Mouse (Mus musculus) embryonic fibroblast, embryonic 13.5 days (primary cell): ENCODE results near the gene Stat3. TPM values are rescaled to one million over a fixed set of nuclear protein-coding genes. Genes with fewer than 3 reads are reported as not detected.

ENCODE experiments used
- H3K27ac ChIP-seq: 2 replicates; pipeline ENCODE4 v1.5.1; 2012; ENCODE audit warnings: low read length, control low read depth, inconsistent platforms; ENCODE audit not compliant: insufficient read depth
- H3K4me1 ChIP-seq: 2 replicates; pipeline ENCODE4 v1.6.1; 2011; ENCODE audit warnings: low read length; ENCODE audit not compliant: control insufficient read depth, insufficient read depth
- H3K4me3 ChIP-seq: 2 replicates; pipeline ENCODE4 v1.5.1; 2011; ENCODE audit warnings: mild to moderate bottlenecking, control low read depth, low read length; ENCODE audit not compliant: insufficient read depth
- CTCF ChIP-seq: IDR thresholded peaks from 2 replicates; pipeline ENCODE4 v1.5.1; 2011; ENCODE audit warnings: mild to moderate bottlenecking, control low read depth, low read length, moderate library complexity, borderline replicate concordance; ENCODE audit not compliant: insufficient read depth
- POLR2A ChIP-seq: IDR thresholded peaks from 2 replicates; pipeline ENCODE4 v1.6.1; 2011; ENCODE audit warnings: low read depth, mild to moderate bottlenecking, control low read depth, low read length, moderate library complexity
- polyA plus RNA-seq: library from polyadenylated mRNA; stranded (reverse); fragments of >200 nt; gene quantifications from 2 replicates; pipeline ENCODE4 v1.2.4, GENCODE M21; 2011; ENCODE audit warnings: low read depth; ENCODE audit not compliant: missing spikeins, insufficient read length

The Stat3 gene
- polyA plus RNA-seq, 1 experiment = 158 TPM

- Histone ChIP-seq H3K4me1 (no peaks in the 10 kb centered on the region), H3K4me3 (no peak overlapping the region), H3K27ac (no peak overlapping the region)
- TF ChIP-seq CTCF (no peak), POLR2A (no peak)
Measured at GRCm38 (mm10) chr11:100883640-100884039, 55.7 kb downstream of the Stat3 start.

DNA sequence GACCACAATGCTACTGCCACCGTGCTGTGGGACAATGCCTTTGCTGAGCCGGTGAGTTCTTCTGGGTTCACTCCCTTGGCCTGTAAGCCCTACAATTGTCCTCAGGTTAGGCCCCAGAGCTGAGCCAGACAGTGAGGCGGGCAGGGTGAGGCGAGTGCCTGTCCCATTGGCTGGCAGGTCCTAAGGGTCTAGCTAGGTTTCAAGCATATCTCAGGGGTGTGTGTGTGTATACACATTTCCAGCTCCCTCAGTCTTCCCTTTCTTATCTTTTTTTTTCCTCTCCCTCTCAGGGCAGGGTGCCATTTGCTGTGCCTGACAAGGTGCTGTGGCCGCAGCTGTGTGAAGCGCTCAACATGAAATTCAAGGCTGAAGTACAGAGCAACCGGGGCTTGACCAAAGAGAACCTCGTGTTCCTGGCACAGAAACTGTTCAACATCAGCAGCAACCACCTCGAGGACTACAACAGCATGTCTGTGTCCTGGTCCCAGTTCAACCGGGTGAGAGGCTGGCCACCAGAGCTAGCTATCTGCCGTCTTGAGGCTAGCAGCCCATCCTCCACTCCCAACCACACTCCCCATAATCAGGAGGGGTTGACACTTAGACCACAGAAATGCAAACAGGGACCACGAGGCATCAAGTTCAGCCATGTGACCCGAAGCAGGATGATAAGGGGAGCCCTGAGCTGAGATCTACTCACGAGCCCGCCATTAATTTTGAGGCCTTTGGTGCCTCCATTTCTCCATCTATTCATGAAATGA lies 59.8 kb downstream of the Stat3 start:
- Histone ChIP-seq H3K4me1 (no peaks in the 10 kb centered on the region), H3K4me3 (no peak overlapping the region), H3K27ac (no peak overlapping the region)
- no peak for TF ChIP-seq POLR2A
- TF ChIP-seq CTCF = no peak

- Histone ChIP-seq H3K4me1 (no peaks in the 10 kb centered on the region), H3K4me3 (no peak overlapping the region), H3K27ac (no peak overlapping the region)
- TF ChIP-seq CTCF = no peak
- TF ChIP-seq POLR2A = no peak
Measured at GRCm38 (mm10) chr11:100875761-100876160, 63.6 kb downstream of the Stat3 start.

- Histone ChIP-seq H3K4me1 (no peaks in the 10 kb centered on the region), H3K27ac (no peak overlapping the region), H3K4me3 (no peak overlapping the region)
- TF ChIP-seq POLR2A = no peak
- no peak for TF ChIP-seq CTCF
Measured at GRCm38 (mm10) chr11:100870968-100871350, 68.4 kb downstream of the Stat3 start.

GRCm38 (mm10) chr11:100870256-100870967 lies 68.9 kb downstream of the Stat3 start:
- H3K27ac ChIP-seq = no peak overlapping the region
- no peak for TF ChIP-seq CTCF
- no peak for TF ChIP-seq POLR2A
- no peak overlapping the region for H3K4me3 ChIP-seq
- no peaks in the 10 kb centered on the region for H3K4me1 ChIP-seq

DNA sequence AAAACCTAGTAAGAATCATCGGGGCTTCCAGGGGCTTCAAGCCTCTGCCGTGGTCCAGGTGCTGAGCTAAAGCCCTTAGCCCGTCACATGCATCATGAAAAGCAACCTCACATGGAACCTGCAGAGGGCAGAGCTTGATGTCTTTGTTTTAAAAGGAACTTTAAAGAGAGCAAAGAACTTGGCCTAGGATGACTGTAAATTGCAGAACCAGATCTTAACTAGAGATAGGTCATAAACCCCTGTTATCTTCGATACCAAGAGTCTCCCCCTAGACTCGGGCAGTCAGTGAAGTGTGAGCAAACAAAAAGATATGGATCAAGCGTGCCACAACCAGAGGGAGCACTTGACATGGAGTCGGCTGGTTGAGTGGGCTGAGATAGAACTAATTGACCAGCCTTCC lies 73.7 kb downstream of the Stat3 start:
- Histone ChIP-seq H3K27ac (no peak overlapping the region), H3K4me1 (no peaks in the 10 kb centered on the region), H3K4me3 (no peak overlapping the region)
- TF ChIP-seq POLR2A = no peak
- no peak for TF ChIP-seq CTCF

DNA sequence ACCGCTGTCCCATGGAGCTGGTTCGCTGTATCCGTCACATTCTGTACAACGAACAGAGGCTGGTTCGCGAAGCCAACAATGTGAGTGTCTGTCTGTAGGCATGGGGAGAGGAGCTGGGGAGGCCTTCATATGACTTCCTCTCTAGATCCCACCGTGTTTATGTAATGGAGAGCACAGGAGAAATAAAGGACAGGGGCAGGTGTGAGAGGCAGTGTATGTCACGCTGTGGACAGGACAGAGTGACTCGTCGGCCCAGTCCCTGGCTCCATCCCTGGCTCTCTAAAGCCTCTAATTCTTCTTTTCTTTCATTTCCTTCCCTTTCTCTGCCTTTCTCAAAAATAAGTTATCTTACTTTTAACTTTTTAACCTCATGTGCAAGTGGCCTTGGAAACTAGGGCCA lies 76.2 kb downstream of the Stat3 start:
- TF ChIP-seq POLR2A (no peak), CTCF (no peak)
- H3K4me1 ChIP-seq = no peaks in the 10 kb centered on the region; the same call in 1 of the 2 replicates

GRCm38 (mm10) chr11:100861836-100862235 lies 77.5 kb downstream of the Stat3 start:
- Histone ChIP-seq H3K4me1 (no peaks in the 10 kb centered on the region; the same call in 1 of the 2 replicates), H3K27ac (no peak overlapping the region), H3K4me3 (no peak overlapping the region)
- no peak for TF ChIP-seq POLR2A
- TF ChIP-seq CTCF = no peak

More for the DNA sequence above, 76.2 kb downstream of the Stat3 start:
- H3K27ac ChIP-seq = no peak overlapping the region
- no peak overlapping the region for H3K4me3 ChIP-seq

- Histone ChIP-seq H3K4me3 (no peak overlapping the region), H3K27ac (no peak overlapping the region), H3K4me1 (no peaks in the 10 kb centered on the region; the same call in 1 of the 2 replicates)
- TF ChIP-seq POLR2A (no peak), CTCF (no peak)
Measured at GRCm38 (mm10) chr11:100861335-100861734, 78.0 kb downstream of the Stat3 start.

- TF ChIP-seq CTCF = no peak
- peak; percentile 55 for TF ChIP-seq POLR2A
- peak overlapping the region; percentile 42; the same call in 1 of the 2 replicates for H3K27ac ChIP-seq
- peak overlapping the region; percentile 46 for H3K4me3 ChIP-seq
- no peaks in the 10 kb centered on the region; the same call in 1 of the 2 replicates for H3K4me1 ChIP-seq
Measured at GRCm38 (mm10) chr11:100860198-100861048, 78.9 kb downstream of the Stat3 start.
